Mouse (Mus musculus) myocyte (in vitro differentiated cells): ENCODE results near the gene Lrrc2. TPM values are rescaled to one million over a fixed set of nuclear protein-coding genes. Genes with fewer than 3 reads are reported as not detected.
A peak's percentile ranks its signal among the peaks of the same experiment; 100 is the strongest.

Experiments
- H3K27me3 ChIP-seq: one replicate; pipeline ENCODE4 v1.6.1; 2011; ENCODE audit not compliant: control insufficient read depth, insufficient read depth, insufficient read length
- H3K36me3 ChIP-seq: one replicate; pipeline ENCODE4 v1.6.1; 2011; ENCODE audit not compliant: control insufficient read depth, insufficient read depth
- H3K4me2 ChIP-seq: one replicate; pipeline ENCODE4 v1.6.1; 2011; ENCODE audit warnings: low read depth, control low read depth
- H3K4me3 ChIP-seq: one replicate; pipeline ENCODE4 v1.5.1; 2011; ENCODE audit warnings: mild to moderate bottlenecking, control low read depth, moderate library complexity
- H3K79me2 ChIP-seq: one replicate; pipeline ENCODE4 v1.6.1; 2011; ENCODE audit not compliant: control insufficient read depth, insufficient read depth
- H3ac ChIP-seq: one replicate; pipeline ENCODE4 v1.6.1; 2011; ENCODE audit not compliant: control insufficient read depth, insufficient read length
- CEBPB ChIP-seq: IDR thresholded peaks from 2 replicates; pipeline ENCODE4 v1.6.1; 2011; ENCODE audit warnings: mild to moderate bottlenecking, moderate library complexity; ENCODE audit not compliant: poor library complexity, insufficient read depth, severe bottlenecking
- E2F4 ChIP-seq: IDR thresholded peaks from one replicate; pipeline ENCODE4 v1.6.1; 2011; ENCODE audit warnings: mild to moderate bottlenecking, control low read depth, moderate library complexity; ENCODE audit not compliant: insufficient read depth
- MAX ChIP-seq: IDR thresholded peaks from one replicate; pipeline ENCODE4 v1.6.1; 2011; ENCODE audit warnings: low read depth, mild to moderate bottlenecking, control low read depth
- MYOD1 ChIP-seq, 3 experiments: IDR thresholded peaks; one replicate each; pipeline ENCODE4 v1.6.1; 2011; ENCODE audit warnings: control low read depth in 2 of 3, low read depth in 2 of 3, mild to moderate bottlenecking in 2 of 3, moderate library complexity in 1 of 3; ENCODE audit not compliant: insufficient read length in 2 of 3, control insufficient read depth in 1 of 3
- MYOG ChIP-seq, 3 experiments: IDR thresholded peaks; one replicate each; pipeline ENCODE4 v1.6.1; 2011; ENCODE audit warnings: control low read depth in 2 of 3, low read depth in 2 of 3, mild to moderate bottlenecking in 2 of 3; ENCODE audit not compliant: insufficient read length in 2 of 3, control insufficient read depth in 1 of 3, insufficient read depth in 1 of 3
- POLR2A ChIP-seq: IDR thresholded peaks from one replicate; pipeline ENCODE4 v1.6.1; 2011; ENCODE audit warnings: low read depth, mild to moderate bottlenecking, control low read depth, moderate library complexity; ENCODE audit not compliant: insufficient read length
- POLR2AphosphoS2 ChIP-seq: IDR thresholded peaks from one replicate; pipeline ENCODE4 v1.6.1; 2011; ENCODE audit warnings: low read depth, control low read depth; ENCODE audit not compliant: insufficient read length
- REST ChIP-seq: IDR thresholded peaks from one replicate; pipeline ENCODE4 v1.6.1; 2011; ENCODE audit warnings: mild to moderate bottlenecking, control low read depth, moderate library complexity; ENCODE audit not compliant: insufficient read depth, insufficient read length
- SRF ChIP-seq: IDR thresholded peaks from one replicate; pipeline ENCODE4 v1.6.1; 2011; ENCODE audit warnings: low read depth; ENCODE audit not compliant: control insufficient read depth, insufficient read length
- TCF12 ChIP-seq: IDR thresholded peaks from one replicate; pipeline ENCODE4 v1.6.1; 2011; ENCODE audit warnings: mild to moderate bottlenecking, control low read depth; ENCODE audit not compliant: poor library complexity, insufficient read depth, severe bottlenecking
- TCF3 ChIP-seq: IDR thresholded peaks from one replicate; pipeline ENCODE4 v1.6.1; 2011; ENCODE audit warnings: low read depth, control low read depth; ENCODE audit not compliant: insufficient read length
- USF1 ChIP-seq: IDR thresholded peaks from one replicate; pipeline ENCODE4 v1.6.1; 2011; ENCODE audit warnings: low read depth, mild to moderate bottlenecking, control low read depth, moderate library complexity
- polyA plus RNA-seq: library from polyadenylated mRNA; unstranded; fragments of >200 nt; fragmentation: generic; extraction: Trizol; gene quantifications from one replicate; pipeline ENCODE4 v1.2.1, GENCODE M21; 2012; ENCODE audit warnings: missing spikeins

The Lrrc2 gene
- polyA plus RNA-seq, 1 experiment, result 0.49 TPM

DNA sequence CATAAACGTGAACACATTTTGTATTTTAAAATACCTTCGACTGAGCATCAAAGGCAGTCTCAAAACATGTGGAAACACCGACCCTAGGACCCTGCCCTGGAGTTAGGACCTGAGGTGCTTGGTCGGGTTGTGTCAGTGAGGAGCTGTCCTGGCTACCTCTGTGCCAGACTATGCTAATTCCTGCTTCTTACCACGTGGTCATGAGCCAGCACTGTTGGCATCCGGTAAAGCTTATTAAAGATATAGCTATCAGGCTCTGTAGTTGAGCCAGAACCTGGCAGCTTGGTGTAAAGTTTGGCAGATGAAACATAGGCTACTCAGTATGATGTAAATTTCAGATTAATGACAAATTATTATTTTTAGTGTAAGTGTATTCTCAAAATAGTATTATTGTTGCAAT, 1.1 kb downstream of the Lrrc2 start:
- Histone ChIP-seq H3K27me3 (peaks cover 28% of the 10 kb centered on the region), H3K36me3 (no peaks in the 10 kb centered on the region), H3K4me3 (no peak overlapping the region), H3ac (no peak overlapping the region), H3K4me2 (no peak overlapping the region), H3K79me2 (no peaks in the 10 kb centered on the region)
- TF ChIP-seq CEBPB (no peak), USF1 (no peak), TCF12 (no peak), E2F4 (no peak), TCF3 (no peak), SRF (no peak), MYOG (IDR thresholded peaks at IDR 0.05; ENCODE audit: control insufficient read depth in 1 of 3, insufficient read depth in 1 of 3, insufficient read length in 2 of 3, low read depth in 2 of 3) (no peak), MAX (no peak), REST (no peak), POLR2AphosphoS2 (no peak), MYOD1 (IDR thresholded peaks at IDR 0.05; ENCODE audit: control insufficient read depth in 1 of 3, insufficient read length in 2 of 3, low read depth in 2 of 3) (no peak), POLR2A (no peak)

DNA sequence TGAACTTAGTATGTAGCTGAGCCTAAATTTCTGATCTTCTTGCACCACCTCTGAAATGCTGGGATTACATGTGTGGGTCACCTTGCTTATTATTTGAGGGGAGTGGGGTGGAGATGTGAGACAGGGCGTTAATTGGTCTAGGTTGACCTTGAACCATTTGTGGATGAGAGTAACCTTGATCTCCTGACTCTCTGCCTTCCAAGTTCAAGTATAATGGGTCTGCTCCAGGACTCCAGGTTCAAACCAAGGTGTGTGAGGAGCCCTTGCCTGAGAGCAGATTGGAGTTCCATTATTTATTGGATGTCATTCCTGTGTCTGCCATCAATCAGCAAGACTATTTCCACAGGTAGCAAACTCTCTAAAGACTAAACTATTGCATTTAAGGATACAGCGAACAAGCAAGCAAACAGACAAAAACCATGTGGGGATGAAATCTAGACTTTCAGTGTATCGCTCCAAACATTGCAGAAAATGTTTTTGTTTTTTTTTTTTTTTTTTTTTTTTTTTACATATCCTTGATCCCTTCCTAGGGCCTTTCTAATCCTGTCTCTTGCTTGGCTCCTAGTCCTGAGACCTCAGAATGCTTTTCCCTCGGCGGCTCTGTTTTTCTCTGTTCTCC, 1.7 kb downstream of the Lrrc2 start:
- Histone ChIP-seq H3K36me3 (no peaks in the 10 kb centered on the region), H3K4me2 (peak overlapping the region; percentile 69), H3K4me3 (peak overlapping the region; percentile 12), H3K79me2 (no peaks in the 10 kb centered on the region), H3ac (no peak overlapping the region), H3K27me3 (peaks cover 28% of the 10 kb centered on the region)
- TF ChIP-seq REST (no peak), USF1 (no peak), MYOG (IDR thresholded peaks at IDR 0.05; ENCODE audit: control insufficient read depth in 1 of 3, insufficient read depth in 1 of 3, insufficient read length in 2 of 3, low read depth in 2 of 3) (no peak), MYOD1 (IDR thresholded peaks at IDR 0.05; ENCODE audit: control insufficient read depth in 1 of 3, insufficient read length in 2 of 3, low read depth in 2 of 3) (no peak)

DNA sequence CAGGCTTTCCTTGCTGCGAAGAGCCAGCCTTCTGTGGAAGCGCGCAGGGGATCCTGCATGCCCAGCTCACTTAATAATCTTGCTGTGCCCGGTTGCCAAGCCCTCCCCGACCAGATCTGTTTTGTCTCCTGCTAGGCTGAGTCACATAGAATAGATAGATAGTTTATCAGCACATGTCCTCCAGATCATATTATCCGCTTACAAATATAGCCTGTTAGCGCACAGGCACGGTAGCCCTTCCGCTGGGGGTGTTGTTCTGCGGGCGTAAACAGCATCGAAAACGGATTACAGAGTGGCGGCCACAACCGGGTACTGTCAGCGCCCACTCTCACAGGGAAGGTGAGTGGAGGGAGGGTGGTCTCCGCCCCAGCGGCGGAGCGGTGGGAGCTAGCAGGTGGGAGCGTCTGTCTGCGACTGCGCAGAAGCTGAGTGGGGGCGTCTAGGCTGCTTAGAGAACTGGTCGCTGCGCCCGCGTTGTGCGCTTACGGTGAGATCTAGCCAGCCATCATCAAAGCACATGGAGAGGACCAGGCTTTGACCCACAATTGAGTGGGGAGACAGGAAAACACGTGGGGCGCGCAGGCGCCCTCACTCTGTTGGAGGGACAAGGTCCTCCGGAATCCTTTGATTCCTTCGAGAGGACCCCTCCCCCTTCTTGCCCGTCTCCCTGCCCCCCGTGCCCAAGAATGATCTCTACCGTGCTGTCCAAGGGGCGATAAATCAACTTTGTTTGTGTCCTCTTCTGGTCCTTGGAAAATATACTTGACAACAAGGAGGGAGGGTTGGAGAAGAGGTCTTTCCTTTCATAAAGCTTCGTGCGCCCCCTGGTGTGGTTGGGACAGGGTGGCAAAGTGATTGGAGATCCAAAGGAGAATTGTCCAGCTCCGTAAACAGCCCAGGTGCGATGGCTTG, 2.5 kb downstream of the Lrrc2 start:
- Histone ChIP-seq H3ac (no peak overlapping the region), H3K27me3 (peaks cover 28% of the 10 kb centered on the region), H3K36me3 (no peaks in the 10 kb centered on the region), H3K4me3 (peak overlapping the region; percentile 12), H3K4me2 (peak overlapping the region; percentile 69), H3K79me2 (no peaks in the 10 kb centered on the region)
- TF ChIP-seq REST (no peak), E2F4 (no peak), MYOG (IDR thresholded peaks at IDR 0.05; ENCODE audit: control insufficient read depth in 1 of 3, insufficient read depth in 1 of 3, insufficient read length in 2 of 3, low read depth in 2 of 3) (no peak), TCF12 (no peak), POLR2A (no peak), POLR2AphosphoS2 (no peak), TCF3 (no peak), USF1 (no peak)

- H3K4me2 ChIP-seq, result no peak overlapping the region
- H3K27me3 ChIP-seq, result peaks cover 28% of the 10 kb centered on the region
- TF ChIP-seq REST (no peak), MYOD1 (IDR thresholded peaks at IDR 0.05; ENCODE audit: control insufficient read depth in 1 of 3, insufficient read length in 2 of 3, low read depth in 2 of 3) (no peak), TCF12 (no peak), E2F4 (no peak), TCF3 (no peak), CEBPB (no peak), MYOG (IDR thresholded peaks at IDR 0.05; ENCODE audit: control insufficient read depth in 1 of 3, insufficient read depth in 1 of 3, insufficient read length in 2 of 3, low read depth in 2 of 3) (no peak), POLR2AphosphoS2 (no peak), MAX (no peak), POLR2A (no peak), SRF (no peak)
- no peaks in the 10 kb centered on the region for H3K79me2 ChIP-seq
- no peak overlapping the region for H3ac ChIP-seq
- no peak overlapping the region for H3K4me3 ChIP-seq
- H3K36me3 ChIP-seq, result no peaks in the 10 kb centered on the region
Observed at GRCm38 (mm10) chr9:110954681-110955445, 3.5 kb downstream of the Lrrc2 start.
